22 mouse cellular contexts compared by ENCODE assay signal in genomic region chr7:143189965-143190722, GRCm38 (mm10).
DNase-seq lines count a peak whose midpoint lies in the region; ATAC-seq lines count a peak whose summit lies in the region.
"Had no signal": no experiment of that assay in that cellular context is flagged by ENCODE, and none has a peak within 500 bp of the region (broad histone marks: within the 10 kb centered on the region; RNA-seq: fewer than 3 reads in every experiment).

No protein-coding gene starts in this region.

- no peak overlapping the region for H3K4me3 ChIP-seq in intestine, embryonic 16.5 days (ENCODE audit: low read length)
- H3K4me3 ChIP-seq: embryonic facial prominence, embryonic 15.5 days; heart, adult 2 months; megakaryocyte, embryonic 14.5 days; neural tube, embryonic 13.5 days; stomach, embryonic 15.5 days had no signal

- H3K27me3 ChIP-seq in intestine, embryonic 16.5 days (replicated peaks; ENCODE audit: control insufficient read depth, insufficient read depth, low read length): no peaks in the 10 kb centered on the region
- H3K27me3 ChIP-seq: embryonic facial prominence, embryonic 15.5 days; neural tube, embryonic 13.5 days; stomach, embryonic 15.5 days had no signal

- no peak overlapping the region for H3K4me2 ChIP-seq in intestine, embryonic 16.5 days (ENCODE audit: low read depth, low read length)
- H3K4me2 ChIP-seq: embryonic facial prominence, embryonic 15.5 days; lung, embryonic 14.5 days; neural tube, embryonic 13.5 days; stomach, embryonic 15.5 days had no signal

- H3K4me1 ChIP-seq in intestine, embryonic 16.5 days (ENCODE audit: control insufficient read depth, insufficient read depth, low read length): no peaks in the 10 kb centered on the region
- H3K4me1 ChIP-seq: embryonic facial prominence, embryonic 15.5 days; megakaryocyte, embryonic 14.5 days; stomach, embryonic 15.5 days had no signal

- 90% methylated on average over 3 of the region's 3 CpGs for WGBS in intestine, embryonic 16.5 days

- no peaks in the 10 kb centered on the region for H3K36me3 ChIP-seq in intestine, embryonic 16.5 days (ENCODE audit: control insufficient read depth, insufficient read depth, low read length)
- H3K36me3 ChIP-seq: embryonic facial prominence, embryonic 15.5 days; neural tube, embryonic 13.5 days; stomach, embryonic 15.5 days had no signal

- no peak overlapping the region for H3K9ac ChIP-seq in intestine, embryonic 16.5 days (ENCODE audit: low read depth, low read length)
- H3K9ac ChIP-seq: embryonic facial prominence, embryonic 15.5 days; forebrain, postnatal 0 days; lung, embryonic 14.5 days; neural tube, embryonic 13.5 days; stomach, embryonic 15.5 days had no signal

- no peak overlapping the region for H3K27ac ChIP-seq in intestine, embryonic 16.5 days (ENCODE audit: low read length)
- H3K27ac ChIP-seq: embryonic facial prominence, embryonic 15.5 days; heart, adult 2 months; neural tube, embryonic 13.5 days; stomach, embryonic 15.5 days had no signal

- intact Hi-C loops in gastrocnemius, postnatal 14 days (cut with DNase I; ENCODE audit: low total_unique reads): no loop called here

- no peaks in the 10 kb centered on the region for H3K9me3 ChIP-seq in intestine, embryonic 16.5 days (ENCODE audit: control insufficient read depth, low read length)
- H3K9me3 ChIP-seq: embryonic facial prominence, embryonic 15.5 days; megakaryocyte, embryonic 14.5 days; neural tube, embryonic 13.5 days; stomach, embryonic 15.5 days had no signal

- DNase-seq in adrenal gland, postnatal 10 days: peak; percentile 31
- no peak for DNase-seq in adrenal gland, postnatal 25 days
- DNase-seq in layer of hippocampus, postnatal 10 days (ENCODE audit: low spot score in 2 of 2): peak; percentile 0 to 1
- no peak for DNase-seq in layer of hippocampus, postnatal 25 days (ENCODE audit: extremely low spot score in 1 of 2, low spot score in 1 of 2)
- DNase-seq in urinary bladder, postnatal 4 days (ENCODE audit: low spot score in 2 of 2): peak; percentile 5 to 52
- no peak for DNase-seq in urinary bladder, postnatal 14 days (ENCODE audit: low spot score)
- DNase-seq in gastrocnemius, postnatal 14 days: no peak
- DNase-seq: adrenal gland, postnatal 14 days; cerebellum, adult 9-10 months; forebrain, postnatal 0 days; gastrocnemius, postnatal 25 days; heart, postnatal 36 days; lung, embryonic 14.5 days; midbrain, embryonic 14.5 days had no signal

- ATAC-seq in intestine, embryonic 16.5 days: no peak
- ATAC-seq: activated CD4-positive, CD25-positive, alpha-beta regulatory T cell, adult 4 months; forebrain, postnatal 0 days; hindbrain, embryonic 16.5 days had no signal

Comparison
In these comparisons a context has a peak if more than half of its experiments do, and no peak if none do; other contexts are left out.
1. DNase-seq: peak in adrenal gland, postnatal 10 days (single experiment), layer of hippocampus, postnatal 10 days (2 of 2) and urinary bladder, postnatal 4 days (2 of 2); none in adrenal gland, postnatal 25 days (single experiment), layer of hippocampus, postnatal 25 days (0 of 2), urinary bladder, postnatal 14 days (single experiment) and gastrocnemius, postnatal 14 days (single experiment).